Mouse (Mus musculus): ENCODE data around the gene Ticrr. TPM values are rescaled to one million over a fixed set of nuclear protein-coding genes. Genes with fewer than 3 reads are reported as not detected.

The Ticrr gene
- total RNA-seq (2014; fragmentation: Nextera tagmentation) = 26.5 and 36.5 TPM in 2 replicates
- total RNA-seq (2017) = 14.0 and 14.3 TPM in 2 replicates

GRCm38 (mm10) chr7:79659578-79660290, at the start of gene Ticrr:
Gene Ticrr, plus strand, starts transcription at chr7:79660196.
- ATAC-seq (replicated peaks; ENCODE audit: poor library complexity, severe bottlenecking) = peak; percentile 98

GRCm38 (mm10) chr7:79611901-79612300, 48.1 kb upstream of the Ticrr start:
- ATAC-seq (replicated peaks; ENCODE audit: poor library complexity, severe bottlenecking) = no peak

GRCm38 (mm10) chr7:79612783-79613182, 47.2 kb upstream of the Ticrr start:
- peak; percentile 70 for ATAC-seq (replicated peaks; ENCODE audit: poor library complexity, severe bottlenecking)

GRCm38 (mm10) chr7:79613314-79613713, 46.7 kb upstream of the Ticrr start:
- ATAC-seq (replicated peaks; ENCODE audit: poor library complexity, severe bottlenecking) = no peak

- no peak for ATAC-seq (replicated peaks; ENCODE audit: poor library complexity, severe bottlenecking)
Measured at GRCm38 (mm10) chr7:79615008-79615407, 45.0 kb upstream of the Ticrr start.

- no peak for ATAC-seq (replicated peaks; ENCODE audit: poor library complexity, severe bottlenecking)
Measured at GRCm38 (mm10) chr7:79615941-79616340, 44.1 kb upstream of the Ticrr start.

- ATAC-seq (replicated peaks; ENCODE audit: poor library complexity, severe bottlenecking) = peak; percentile 29; the same call in 1 of the 2 replicates
Measured at GRCm38 (mm10) chr7:79617418-79617817, 42.6 kb upstream of the Ticrr start, which contains the start of gene Rhcg. Gene Rhcg, minus strand, starts transcription at chr7:79617657.

- ATAC-seq (replicated peaks; ENCODE audit: poor library complexity, severe bottlenecking) = no peak; the same call in 1 of the 2 replicates
Measured at GRCm38 (mm10) chr7:79619493-79619892, 40.5 kb upstream of the Ticrr start.

- no peak for ATAC-seq (replicated peaks; ENCODE audit: poor library complexity, severe bottlenecking)
Measured at GRCm38 (mm10) chr7:79623086-79623485, 36.9 kb upstream of the Ticrr start.

GRCm38 (mm10) chr7:79626170-79626569, 33.8 kb upstream of the Ticrr start:
- ATAC-seq (replicated peaks; ENCODE audit: poor library complexity, severe bottlenecking) = no peak

GRCm38 (mm10) chr7:79628271-79628913, 31.6 kb upstream of the Ticrr start:
- ATAC-seq (replicated peaks; ENCODE audit: poor library complexity, severe bottlenecking) = no peak

- ATAC-seq (replicated peaks; ENCODE audit: poor library complexity, severe bottlenecking) = no peak
Measured at GRCm38 (mm10) chr7:79631773-79632348, 28.1 kb upstream of the Ticrr start.

- ATAC-seq (replicated peaks; ENCODE audit: poor library complexity, severe bottlenecking) = no peak
Measured at GRCm38 (mm10) chr7:79647233-79647632, 12.8 kb upstream of the Ticrr start.

- ATAC-seq (replicated peaks; ENCODE audit: poor library complexity, severe bottlenecking) = peak; percentile 70
Measured at GRCm38 (mm10) chr7:79649005-79649404, 11.0 kb upstream of the Ticrr start.

GRCm38 (mm10) chr7:79654185-79654584, 5.8 kb upstream of the Ticrr start:
- ATAC-seq (replicated peaks; ENCODE audit: poor library complexity, severe bottlenecking) = no peak

- no peak for ATAC-seq (replicated peaks; ENCODE audit: poor library complexity, severe bottlenecking)
Measured at GRCm38 (mm10) chr7:79654586-79654985, 5.4 kb upstream of the Ticrr start.

- ATAC-seq (replicated peaks; ENCODE audit: poor library complexity, severe bottlenecking) = no peak; the same call in 1 of the 2 replicates
Measured at GRCm38 (mm10) chr7:79660291-79661150, 525 bp downstream of the Ticrr start.

- no peak for ATAC-seq (replicated peaks; ENCODE audit: poor library complexity, severe bottlenecking)
Measured at GRCm38 (mm10) chr7:79661253-79661890, 1.4 kb downstream of the Ticrr start.

GRCm38 (mm10) chr7:79666690-79667089, 6.7 kb downstream of the Ticrr start:
- ATAC-seq (replicated peaks; ENCODE audit: poor library complexity, severe bottlenecking) = no peak
